Mouse (Mus musculus): Measurements from ENCODE around the gene Foxp1. TPM values are rescaled to one million over a fixed set of nuclear protein-coding genes. Genes with fewer than 3 reads are reported as not detected.

Foxp1 gene
- polyA plus RNA-seq, 1 experiment from 2014 or later = 121 TPM

DNA sequence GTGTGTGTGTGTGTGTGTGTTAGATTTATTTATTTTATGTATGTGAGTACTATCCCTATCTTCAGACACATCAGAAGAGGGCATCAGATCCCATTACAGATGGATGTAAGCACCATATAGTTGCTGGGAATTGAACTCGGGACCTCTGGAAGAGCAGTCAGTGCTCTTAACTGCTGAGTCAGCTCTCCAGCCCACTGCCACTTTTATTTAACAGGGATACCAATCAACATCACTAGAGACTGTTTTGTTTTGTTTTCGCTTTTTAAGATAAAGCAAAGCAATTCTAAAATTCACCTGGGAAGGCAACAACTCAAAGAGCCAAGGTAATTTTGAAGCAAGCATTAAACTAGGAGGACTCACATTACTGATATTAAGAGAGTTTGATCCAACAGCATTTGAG is 23.9 kb upstream of the Foxp1 start:
- 99% methylated on average over 2 of the region's 2 CpGs for WGBS
- Histone ChIP-seq H3K4me1 (ENCODE audit: insufficient read depth, low read depth, low read length) (no peaks in the 10 kb centered on the region), H3K9me3 (ENCODE audit: low read length) (no peaks in the 10 kb centered on the region), H3K36me3 (ENCODE audit: insufficient read depth, low read length) (no peaks in the 10 kb centered on the region), H3K4me3 (ENCODE audit: low read depth, low read length) (no peak overlapping the region), H3K27ac (ENCODE audit: low read length) (no peak overlapping the region), H3K27me3 (replicated peaks; ENCODE audit: insufficient read depth, low read length) (no peaks in the 10 kb centered on the region), H3K4me2 (replicated peaks; ENCODE audit: low read depth, low read length) (no peak overlapping the region), H3K9ac (replicated peaks; ENCODE audit: low read depth) (no peak overlapping the region)
- no peak for DNase-seq (ENCODE audit: low spot score)
- ATAC-seq = no peak
- TF ChIP-seq CTCF (IDR thresholded peaks at IDR 0.05) (no peak), EP300 (IDR thresholded peaks at IDR 0.05) (no peak)

DNA sequence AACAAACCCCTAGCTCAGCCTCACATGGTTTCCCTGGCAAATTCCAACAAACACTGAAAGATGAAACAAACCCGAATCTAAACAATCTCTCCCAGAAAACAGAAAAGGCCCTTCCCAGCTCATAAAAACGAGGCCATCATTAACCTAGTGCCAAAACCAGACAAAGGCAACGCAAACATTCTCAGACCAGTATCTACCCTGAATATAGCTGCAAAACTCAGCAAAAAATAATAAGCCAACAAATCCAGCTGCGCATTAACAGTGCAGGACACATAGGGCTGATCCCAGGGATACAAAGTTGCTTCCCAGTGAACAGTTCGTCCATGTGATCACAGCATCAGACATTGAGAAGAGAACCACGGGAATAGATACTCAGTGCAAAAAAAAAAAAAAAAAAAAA is 22.9 kb upstream of the Foxp1 start:
- no peak overlapping the region for H3K9ac ChIP-seq (replicated peaks; ENCODE audit: low read depth)
- H3K4me1 ChIP-seq (ENCODE audit: insufficient read depth, low read depth, low read length) = no peaks in the 10 kb centered on the region
- H3K9me3 ChIP-seq (ENCODE audit: low read length) = no peaks in the 10 kb centered on the region
- 59% methylated on average over 6 of the region's 6 CpGs for WGBS
- H3K27ac ChIP-seq (ENCODE audit: low read length) = no peak overlapping the region
- no peaks in the 10 kb centered on the region for H3K36me3 ChIP-seq (ENCODE audit: insufficient read depth, low read length)
- no peak for DNase-seq (ENCODE audit: low spot score)
- ATAC-seq = no peak
- no peak overlapping the region for H3K4me3 ChIP-seq (ENCODE audit: low read depth, low read length)
- H3K4me2 ChIP-seq (replicated peaks; ENCODE audit: low read depth, low read length) = no peak overlapping the region
- H3K27me3 ChIP-seq (replicated peaks; ENCODE audit: insufficient read depth, low read length) = no peaks in the 10 kb centered on the region
- no peak for TF ChIP-seq CTCF (IDR thresholded peaks at IDR 0.05)
- TF ChIP-seq EP300 (IDR thresholded peaks at IDR 0.05) = no peak

- ATAC-seq = no peak
- WGBS = 28% methylated on average over 3 of the region's 3 CpGs
- Histone ChIP-seq H3K9ac (replicated peaks; ENCODE audit: low read depth) (no peak overlapping the region), H3K27ac (ENCODE audit: low read length) (peak overlapping the region; percentile 57; the same call in 1 of the 2 replicates), H3K9me3 (ENCODE audit: low read length) (no peaks in the 10 kb centered on the region), H3K27me3 (replicated peaks; ENCODE audit: insufficient read depth, low read length) (no peaks in the 10 kb centered on the region), H3K4me1 (ENCODE audit: insufficient read depth, low read depth, low read length) (peaks cover 3% of the 10 kb centered on the region; the same call in 1 of the 2 replicates), H3K4me2 (replicated peaks; ENCODE audit: low read depth, low read length) (no peak overlapping the region), H3K4me3 (ENCODE audit: low read depth, low read length) (no peak overlapping the region), H3K36me3 (ENCODE audit: insufficient read depth, low read length) (no peaks in the 10 kb centered on the region)
- TF ChIP-seq CTCF (IDR thresholded peaks at IDR 0.05) (no peak), EP300 (IDR thresholded peaks at IDR 0.05) (no peak)
- DNase-seq (ENCODE audit: low spot score) = no peak
Observed at GRCm38 (mm10) chr6:99541105-99541504, 18.6 kb upstream of the Foxp1 start.

GRCm38 (mm10) chr6:99540653-99541052 is 18.1 kb upstream of the Foxp1 start:
- H3K27ac ChIP-seq (ENCODE audit: low read length) = peak overlapping the region; percentile 10; the same call in 1 of the 2 replicates
- no peaks in the 10 kb centered on the region for H3K36me3 ChIP-seq (ENCODE audit: insufficient read depth, low read length)
- no peaks in the 10 kb centered on the region for H3K27me3 ChIP-seq (replicated peaks; ENCODE audit: insufficient read depth, low read length)
- no peaks in the 10 kb centered on the region for H3K9me3 ChIP-seq (ENCODE audit: low read length)
- no peak overlapping the region for H3K4me3 ChIP-seq (ENCODE audit: low read depth, low read length)
- ATAC-seq (peak; percentile 50; the same call in 1 of the 2 replicates), DNase-seq (ENCODE audit: low spot score) (peak; percentile 50)
- TF ChIP-seq EP300 (IDR thresholded peaks at IDR 0.05) (peak; percentile 83), CTCF (IDR thresholded peaks at IDR 0.05) (no peak)
- WGBS = 22% methylated on average over 6 of the region's 6 CpGs
- peaks cover 3% of the 10 kb centered on the region; the same call in 1 of the 2 replicates for H3K4me1 ChIP-seq (ENCODE audit: insufficient read depth, low read depth, low read length)
- H3K4me2 ChIP-seq (replicated peaks; ENCODE audit: low read depth, low read length) = no peak overlapping the region
- no peak overlapping the region for H3K9ac ChIP-seq (replicated peaks; ENCODE audit: low read depth)

DNA sequence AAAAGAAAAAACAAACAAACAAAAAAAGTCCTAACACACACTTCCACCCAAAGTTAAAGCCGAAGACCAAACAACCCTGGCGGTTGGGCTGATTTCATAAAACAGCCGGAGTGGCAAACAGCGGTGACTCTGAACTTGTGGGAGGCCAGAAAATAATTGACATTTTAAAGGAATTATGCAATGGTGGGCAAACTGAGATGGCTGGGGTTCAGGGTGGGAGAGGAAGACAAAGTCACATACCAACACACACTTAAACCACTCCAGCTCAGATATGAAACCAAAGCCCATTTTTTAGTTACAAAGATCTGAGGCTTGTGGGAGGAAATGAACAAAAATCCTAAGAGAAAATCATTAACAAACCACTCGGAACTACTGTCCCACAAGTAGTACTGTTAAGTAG is 17.6 kb upstream of the Foxp1 start:
- no peaks in the 10 kb centered on the region for H3K36me3 ChIP-seq (ENCODE audit: insufficient read depth, low read length)
- TF ChIP-seq CTCF (IDR thresholded peaks at IDR 0.05) (no peak), EP300 (IDR thresholded peaks at IDR 0.05) (no peak)
- H3K4me1 ChIP-seq (ENCODE audit: insufficient read depth, low read depth, low read length) = peaks cover 3% of the 10 kb centered on the region; the same call in 1 of the 2 replicates
- no peak overlapping the region for H3K4me2 ChIP-seq (replicated peaks; ENCODE audit: low read depth, low read length)
- ATAC-seq (no peak), DNase-seq (ENCODE audit: low spot score) (no peak)
- peak overlapping the region; percentile 10; the same call in 1 of the 2 replicates for H3K27ac ChIP-seq (ENCODE audit: low read length)
- H3K9me3 ChIP-seq (ENCODE audit: low read length) = no peaks in the 10 kb centered on the region
- no peaks in the 10 kb centered on the region for H3K27me3 ChIP-seq (replicated peaks; ENCODE audit: insufficient read depth, low read length)
- H3K9ac ChIP-seq (replicated peaks; ENCODE audit: low read depth) = no peak overlapping the region
- no peak overlapping the region for H3K4me3 ChIP-seq (ENCODE audit: low read depth, low read length)
- WGBS = 44% methylated on average over 5 of the region's 5 CpGs

DNA sequence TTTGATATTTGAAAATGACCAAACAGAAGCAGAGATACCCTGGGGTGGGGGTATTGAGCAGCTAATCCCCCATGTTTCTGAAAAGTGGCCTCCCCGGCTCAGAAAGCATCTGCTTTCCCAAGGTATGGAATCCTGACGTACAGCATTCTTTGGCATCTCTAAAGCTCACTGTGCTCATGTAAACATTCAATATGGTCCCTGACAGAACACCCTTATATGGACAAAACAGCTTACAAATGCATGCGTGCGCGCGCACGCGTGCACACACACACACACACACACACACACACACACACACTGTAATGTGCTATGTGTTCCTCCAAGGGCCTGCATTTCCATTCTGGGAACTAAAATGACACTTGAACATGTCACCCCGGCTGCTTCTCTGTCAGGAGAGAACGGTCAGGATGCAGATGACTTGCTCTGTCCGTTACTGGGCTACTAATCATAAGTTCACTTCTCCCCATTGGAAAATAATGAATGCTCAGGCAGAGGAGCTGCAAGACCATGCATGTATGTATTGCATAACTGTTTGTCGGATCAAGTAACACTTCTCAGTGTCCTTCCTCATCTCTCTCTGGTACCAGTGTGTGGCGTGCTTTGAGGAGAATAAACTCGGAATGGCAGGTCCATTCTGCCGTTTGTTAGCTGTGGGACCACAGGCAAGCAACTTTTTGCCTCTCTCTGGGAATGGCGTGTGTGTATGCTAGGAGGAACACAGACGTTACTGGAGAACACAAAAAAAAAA is 15.8 kb upstream of the Foxp1 start:
- ATAC-seq = peak; percentile 52

More for the DNA sequence above, 15.8 kb upstream of the Foxp1 start:
- TF ChIP-seq CTCF (IDR thresholded peaks at IDR 0.05) = peak; percentile 24; the same call in 1 of the 2 replicates
- no peak for TF ChIP-seq EP300 (IDR thresholded peaks at IDR 0.05)
- DNase-seq (ENCODE audit: low spot score) = peak; percentile 46
- Histone ChIP-seq H3K4me3 (ENCODE audit: low read depth, low read length) (no peak overlapping the region), H3K4me1 (ENCODE audit: insufficient read depth, low read depth, low read length) (peaks cover 3% of the 10 kb centered on the region; the same call in 1 of the 2 replicates), H3K4me2 (replicated peaks; ENCODE audit: low read depth, low read length) (no peak overlapping the region), H3K27me3 (replicated peaks; ENCODE audit: insufficient read depth, low read length) (no peaks in the 10 kb centered on the region), H3K36me3 (ENCODE audit: insufficient read depth, low read length) (no peaks in the 10 kb centered on the region), H3K9ac (replicated peaks; ENCODE audit: low read depth) (no peak overlapping the region), H3K9me3 (ENCODE audit: low read length) (no peaks in the 10 kb centered on the region), H3K27ac (ENCODE audit: low read length) (no peak overlapping the region)
- WGBS = 47% methylated on average over 17 of the region's 17 CpGs
